Mouse (Mus musculus): ENCODE data around the gene Xxylt1. TPM values are rescaled to one million over a fixed set of nuclear protein-coding genes. Genes with fewer than 3 reads are reported as not detected.

Xxylt1 gene
- total RNA-seq, 2 experiments from 2014 or later: 13.0 to 13.7 TPM

DNA sequence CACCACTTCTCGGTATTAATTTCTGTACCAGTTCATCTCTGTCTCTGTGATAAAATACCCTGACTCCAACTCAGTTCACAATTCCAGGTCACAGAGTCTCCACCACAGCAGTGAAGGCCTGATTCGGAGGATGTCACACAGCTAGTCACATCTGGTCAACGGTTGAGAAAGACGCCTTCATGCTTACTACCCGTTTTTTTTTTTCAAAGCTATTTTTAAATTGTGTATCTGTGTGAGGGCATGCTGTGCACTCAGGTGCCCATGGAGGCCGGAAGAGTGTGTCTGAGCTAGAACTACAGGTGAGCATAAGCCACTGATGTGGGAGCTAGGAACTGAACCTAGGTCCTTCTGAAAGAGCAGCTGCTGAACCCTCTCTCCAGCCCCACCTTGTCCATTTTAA is 16.4 kb downstream of the Xxylt1 start:
- intact Hi-C loops (cut with DNase I): loop anchor here (5.0 kb wide), 1 partner anchor 267 kb away; no protein-coding TSS in a partner anchor
- DNase-seq: no peak

DNA sequence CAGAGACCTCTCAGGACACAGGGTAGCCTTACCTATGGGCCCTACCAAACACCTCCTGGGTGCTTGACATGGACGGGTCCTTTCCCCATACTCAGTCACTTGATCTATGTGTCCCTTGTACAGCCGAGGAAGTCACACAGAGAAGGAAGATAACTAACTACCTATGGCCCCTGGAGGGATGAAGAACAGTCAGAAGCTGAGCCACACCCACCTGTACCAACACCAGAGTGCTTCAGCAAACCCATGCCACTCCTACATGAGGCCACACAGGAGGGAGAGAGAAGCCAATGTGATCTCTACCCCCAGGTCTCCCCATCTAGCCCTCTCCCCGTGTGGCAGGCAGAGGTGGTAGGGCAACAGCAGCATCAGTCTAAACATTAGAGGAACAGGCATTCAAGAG is 18.3 kb downstream of the Xxylt1 start:
- DNase-seq: no peak
- intact Hi-C loops (cut with DNase I): no loop called here

DNA sequence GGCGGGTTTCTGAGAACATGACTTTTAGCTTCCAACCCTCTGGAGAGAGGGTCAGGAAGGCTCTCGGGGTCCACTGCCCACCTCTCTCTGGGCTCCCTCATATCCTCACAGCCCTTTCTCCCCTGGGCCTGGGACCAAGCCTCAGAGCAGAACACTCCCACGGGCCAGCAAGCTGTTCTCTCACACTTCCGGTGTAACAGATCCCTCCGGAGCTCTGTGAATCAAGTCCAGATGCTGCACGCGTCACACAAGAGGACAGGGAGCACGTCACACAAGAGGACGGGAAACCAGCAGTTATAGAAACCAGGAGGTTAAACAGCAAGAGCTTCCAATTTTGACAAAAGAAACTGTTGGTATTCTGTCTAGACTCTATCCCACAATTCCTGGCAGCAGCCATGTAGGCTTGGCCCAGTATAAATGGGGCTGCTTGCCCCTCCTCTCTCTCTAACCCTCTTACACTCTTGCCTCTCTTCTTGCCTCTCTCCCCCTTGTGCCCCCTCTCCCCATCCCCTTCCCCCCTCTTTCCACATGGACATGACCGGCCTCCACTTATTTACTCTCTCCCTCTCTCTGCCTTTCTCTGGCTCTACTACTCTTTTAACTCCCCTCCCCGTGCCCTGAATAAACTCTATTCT is 19.9 kb downstream of the Xxylt1 start:
- peak; percentile 49 to 63 for DNase-seq
- intact Hi-C loops (cut with DNase I): no loop called here

DNA sequence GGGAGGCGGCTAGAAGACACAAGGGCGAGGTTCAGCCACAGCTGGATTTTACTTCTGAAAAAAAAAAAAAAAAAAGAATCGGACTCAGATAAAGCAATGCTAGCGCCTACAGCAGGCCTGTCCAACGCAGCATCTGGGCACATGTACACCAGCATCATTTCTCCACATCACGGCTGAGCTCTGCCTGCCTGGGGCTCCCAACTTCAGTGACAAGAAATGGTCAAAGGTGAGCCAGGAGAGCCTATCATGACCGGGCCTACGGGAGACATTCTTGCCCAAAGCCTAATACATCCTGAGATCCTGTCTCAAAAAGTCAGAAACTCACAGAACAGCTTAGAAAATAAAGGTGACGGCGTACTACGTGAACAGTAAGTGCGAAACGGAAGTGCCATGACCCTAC is 20.5 kb downstream of the Xxylt1 start:
- intact Hi-C loops (cut with DNase I): no loop called here
- no peak for DNase-seq

DNA sequence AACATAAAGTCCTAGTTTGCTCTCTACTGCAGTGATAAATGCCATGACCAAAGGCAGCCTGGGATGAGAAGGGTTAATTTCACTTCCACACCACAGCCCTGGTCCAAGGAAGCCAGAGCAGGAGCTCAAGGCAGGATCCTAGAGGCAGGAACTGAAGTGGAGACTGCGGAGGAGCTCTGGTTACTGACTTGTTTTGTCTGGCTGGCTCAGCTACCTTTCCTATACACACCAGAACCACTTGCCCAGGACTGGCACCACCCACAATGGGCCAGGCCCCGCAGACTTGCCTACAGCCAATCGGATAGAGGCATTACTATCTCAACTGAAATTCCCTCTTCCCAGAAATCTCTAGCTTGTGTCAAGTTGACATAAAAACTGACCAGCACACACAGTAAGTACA is 21.0 kb downstream of the Xxylt1 start:
- DNase-seq: no peak
- intact Hi-C loops (cut with DNase I): no loop called here

DNA sequence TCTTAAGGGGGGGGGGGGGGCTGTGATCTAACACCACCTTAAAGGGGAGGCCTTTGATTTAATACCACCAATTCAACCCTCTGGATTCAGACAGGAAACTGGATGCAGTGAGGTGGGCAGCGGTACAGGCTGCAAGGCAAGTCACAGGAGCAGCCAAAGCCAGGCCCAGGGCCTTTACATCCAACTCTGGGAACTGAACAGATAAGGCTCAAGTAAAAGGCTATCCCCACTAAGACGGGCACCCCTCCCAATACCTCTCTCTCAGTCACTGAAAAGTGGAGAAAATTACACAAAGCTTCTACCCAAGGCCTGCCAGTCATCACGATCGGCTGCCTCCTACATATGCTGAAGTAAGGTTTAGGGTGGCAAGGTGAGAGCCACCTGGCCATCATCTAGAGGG is 21.5 kb downstream of the Xxylt1 start:
- intact Hi-C loops (cut with DNase I): loop anchor here (2.0 kb wide), 1 partner anchor 19 kb away; no protein-coding TSS in a partner anchor
- no peak for DNase-seq

DNA sequence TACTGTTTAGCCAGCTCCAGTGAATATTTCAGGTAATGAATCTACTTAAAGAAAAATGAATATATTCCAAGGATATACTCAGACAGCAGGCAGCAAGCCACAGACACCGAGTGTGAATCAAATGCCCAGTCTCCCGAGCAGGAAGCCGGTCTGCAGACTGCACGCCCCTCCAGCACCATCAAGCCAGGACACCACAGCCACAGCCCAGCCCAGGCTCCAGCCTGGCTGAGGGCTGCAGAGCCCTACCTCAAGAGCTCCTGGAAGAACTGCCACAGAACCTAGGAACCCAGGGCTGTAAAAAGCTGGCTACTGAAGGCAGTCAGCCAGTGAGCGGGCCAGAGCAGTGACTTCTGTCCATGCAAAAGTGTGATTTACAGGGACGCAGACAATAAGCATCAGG is 28.4 kb downstream of the Xxylt1 start:
- peak in 1 of 2 experiments; percentile 33 for DNase-seq
- intact Hi-C loops (cut with DNase I): no loop called here

DNA sequence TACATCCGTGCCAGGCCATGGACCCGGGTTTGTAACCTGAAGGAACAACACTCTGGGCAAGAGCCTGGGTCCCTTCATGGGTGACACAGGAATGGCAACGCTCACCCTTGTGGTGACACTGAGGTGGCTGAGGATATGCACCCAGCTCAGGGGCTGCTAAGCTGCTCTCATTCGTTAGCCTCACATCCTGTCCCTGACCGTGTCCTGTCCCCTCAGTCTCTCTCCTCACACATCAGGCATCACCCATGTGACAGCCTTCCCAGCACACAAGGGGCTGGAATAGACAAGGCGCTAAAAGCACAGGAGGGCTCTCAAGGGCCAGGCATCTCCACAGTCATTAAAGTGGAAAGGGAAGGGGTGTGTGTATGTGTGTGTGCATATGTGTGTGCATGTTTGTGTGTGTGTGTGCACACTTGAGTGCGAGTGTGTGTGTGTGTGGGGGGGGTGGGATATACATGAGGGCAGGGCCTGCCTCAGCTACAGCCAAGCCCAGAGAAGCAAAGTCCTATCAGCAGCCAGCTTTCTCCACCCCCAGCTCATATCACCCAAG is 29.0 kb downstream of the Xxylt1 start:
- DNase-seq: no peak
- intact Hi-C loops (cut with DNase I): no loop called here

DNA sequence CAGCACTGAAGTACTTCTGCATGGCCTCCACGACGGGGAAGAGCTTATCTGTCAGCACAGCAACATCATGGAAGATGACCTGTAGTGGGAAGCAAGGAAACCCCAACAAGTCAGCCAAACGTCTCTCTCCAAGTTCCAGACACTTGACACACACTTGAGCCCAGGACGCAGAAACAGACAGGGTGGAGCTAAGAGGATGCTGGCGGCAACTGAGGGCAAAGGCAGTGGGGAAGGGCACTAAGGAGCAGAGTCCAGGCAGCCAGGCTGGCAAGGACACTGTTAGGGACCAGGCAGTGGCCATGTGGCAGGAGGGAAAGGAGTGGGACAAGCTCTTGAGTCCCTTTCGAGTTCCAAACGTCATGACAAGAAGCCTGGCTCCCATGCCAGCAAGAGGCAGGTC is 30.5 kb downstream of the Xxylt1 start:
- intact Hi-C loops (cut with DNase I): no loop called here
- no peak for DNase-seq

DNA sequence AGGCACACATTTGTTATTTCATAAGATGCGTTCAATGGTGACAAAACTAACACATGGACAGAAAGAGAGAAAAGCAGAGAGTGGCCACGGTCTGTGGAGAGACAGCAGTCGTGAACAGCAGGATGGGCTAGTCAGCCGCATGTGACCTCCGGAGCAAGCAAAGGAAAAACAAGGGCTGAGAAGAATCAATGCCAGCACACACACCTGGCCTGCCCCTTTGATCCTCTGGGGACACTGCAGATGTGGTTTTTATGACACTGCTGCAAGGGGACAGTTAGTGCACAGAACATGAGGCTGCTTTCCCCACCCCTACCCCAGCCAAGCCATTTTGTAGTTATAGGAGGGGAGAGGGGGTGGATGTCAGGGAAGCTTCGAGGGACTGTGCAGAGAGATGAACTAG is 33.0 kb downstream of the Xxylt1 start:
- intact Hi-C loops (cut with DNase I): no loop called here
- no peak for DNase-seq

DNA sequence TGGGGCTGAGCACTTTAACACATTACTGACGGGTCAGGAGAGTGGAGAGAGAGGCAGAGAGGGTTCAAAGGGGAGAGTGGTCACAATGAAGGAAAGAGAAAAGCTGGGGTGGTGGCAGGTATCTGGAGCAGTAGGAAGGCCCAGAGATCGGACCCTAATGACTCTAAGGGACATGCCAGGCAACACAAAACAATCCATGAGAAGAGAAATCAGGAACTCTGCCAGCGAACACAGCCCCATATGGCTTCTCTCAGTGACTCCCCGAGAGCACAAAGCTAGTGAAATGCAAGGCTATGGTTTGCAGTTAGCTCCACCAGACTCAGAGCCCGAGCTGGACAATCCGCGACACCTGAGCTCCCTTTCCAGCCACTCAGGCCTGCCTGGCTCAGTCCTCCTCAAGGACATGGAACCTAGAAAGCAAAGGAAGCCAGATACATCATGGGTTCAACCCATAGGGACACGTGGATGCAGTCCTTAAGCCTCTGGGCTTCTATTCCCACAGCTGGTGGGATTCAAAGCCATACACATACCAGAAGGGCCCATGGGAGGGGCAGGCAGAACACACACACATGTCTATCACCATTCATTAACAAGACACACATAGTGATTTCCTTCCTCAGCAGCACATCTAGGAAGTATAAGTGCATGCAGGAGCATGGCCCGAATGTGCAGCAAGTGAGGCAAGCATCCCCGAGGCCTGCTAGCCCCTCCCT is 33.9 kb downstream of the Xxylt1 start:
- DNase-seq: no peak
- intact Hi-C loops (cut with DNase I): no loop called here

DNA sequence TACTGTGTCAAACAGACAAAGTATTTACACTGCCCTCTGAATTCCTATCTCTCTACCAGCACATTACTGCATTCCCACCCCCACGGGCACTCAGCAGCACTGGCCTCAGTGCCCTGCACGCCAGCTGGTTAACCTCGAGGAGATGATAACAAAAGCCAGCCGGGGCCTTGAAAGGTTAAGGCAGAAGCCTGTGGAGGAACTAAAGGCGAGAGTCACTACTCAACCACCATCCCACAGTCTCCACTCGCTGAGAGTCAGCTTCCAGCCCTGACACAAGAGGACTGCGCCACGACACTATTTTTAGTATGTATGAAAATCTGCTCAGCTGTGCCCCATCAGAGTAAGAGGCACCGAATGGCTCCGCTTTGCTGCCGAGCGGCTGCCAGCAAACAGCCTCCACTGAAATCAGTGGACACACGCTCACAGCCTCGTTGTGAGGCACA is 35.0 kb downstream of the Xxylt1 start:
- no peak for DNase-seq
- intact Hi-C loops (cut with DNase I): no loop called here

DNA sequence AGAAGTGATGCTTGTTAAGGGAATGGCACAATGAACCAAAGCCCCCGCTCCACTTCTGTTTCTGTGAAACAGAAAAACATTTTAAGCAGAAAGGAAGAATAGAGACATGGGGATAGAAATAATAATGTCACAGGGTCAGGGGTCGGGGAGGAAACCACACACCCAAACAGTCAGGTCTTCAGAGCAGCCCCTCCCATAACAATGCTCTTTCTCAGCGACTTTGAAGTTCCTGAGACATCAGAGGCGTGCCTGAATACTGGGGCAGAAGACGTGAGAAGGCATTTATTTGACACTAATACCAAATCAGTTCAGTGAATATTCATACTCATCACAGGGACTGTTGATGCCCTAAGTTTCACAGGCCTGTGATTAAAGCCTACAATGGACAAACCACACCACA is 36.0 kb downstream of the Xxylt1 start:
- no peak for DNase-seq
- intact Hi-C loops (cut with DNase I): no loop called here

DNA sequence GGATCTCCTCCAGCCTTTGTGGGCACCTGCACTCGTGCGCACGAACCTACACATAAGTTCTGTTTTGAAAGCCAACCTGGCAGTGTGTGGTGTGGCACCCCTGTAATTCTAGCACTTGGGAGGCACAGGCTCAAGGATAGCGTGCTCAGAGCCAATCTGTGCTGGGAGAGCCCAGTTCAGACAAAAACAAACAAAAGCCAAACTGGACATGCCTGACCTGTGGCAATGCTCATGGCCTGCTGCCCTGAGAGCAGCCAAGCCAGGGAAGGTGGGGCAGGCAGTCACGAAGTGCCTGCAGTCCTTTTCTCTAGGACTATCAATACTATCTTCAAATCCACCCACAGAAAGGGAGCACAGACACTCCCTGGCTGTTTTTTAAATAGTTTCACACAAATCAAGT is 38.1 kb downstream of the Xxylt1 start:
- intact Hi-C loops (cut with DNase I): no loop called here
- no peak for DNase-seq

DNA sequence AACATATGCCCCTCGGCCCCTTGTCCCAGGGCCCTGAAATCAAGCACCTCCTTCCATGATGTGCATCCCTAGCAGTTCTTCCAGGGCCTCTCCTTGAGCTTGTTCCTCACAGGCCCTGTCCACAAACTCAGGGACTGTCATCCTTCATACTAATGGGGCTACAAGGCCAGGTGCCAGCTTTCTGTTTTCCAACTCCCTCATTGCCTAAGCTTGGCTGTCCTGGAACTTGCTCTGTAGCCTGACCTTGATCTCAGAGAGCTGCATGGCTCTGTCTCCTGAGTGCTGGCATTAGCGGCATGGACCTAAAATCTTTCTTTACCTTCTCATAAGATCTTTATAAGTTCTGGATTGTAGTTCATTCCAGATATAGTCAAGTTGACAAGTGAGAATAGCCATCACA is 39.7 kb downstream of the Xxylt1 start:
- intact Hi-C loops (cut with DNase I): loop anchor here (2.0 kb wide), 1 partner anchor 17 kb away; no protein-coding TSS in a partner anchor
- no peak for DNase-seq

DNA sequence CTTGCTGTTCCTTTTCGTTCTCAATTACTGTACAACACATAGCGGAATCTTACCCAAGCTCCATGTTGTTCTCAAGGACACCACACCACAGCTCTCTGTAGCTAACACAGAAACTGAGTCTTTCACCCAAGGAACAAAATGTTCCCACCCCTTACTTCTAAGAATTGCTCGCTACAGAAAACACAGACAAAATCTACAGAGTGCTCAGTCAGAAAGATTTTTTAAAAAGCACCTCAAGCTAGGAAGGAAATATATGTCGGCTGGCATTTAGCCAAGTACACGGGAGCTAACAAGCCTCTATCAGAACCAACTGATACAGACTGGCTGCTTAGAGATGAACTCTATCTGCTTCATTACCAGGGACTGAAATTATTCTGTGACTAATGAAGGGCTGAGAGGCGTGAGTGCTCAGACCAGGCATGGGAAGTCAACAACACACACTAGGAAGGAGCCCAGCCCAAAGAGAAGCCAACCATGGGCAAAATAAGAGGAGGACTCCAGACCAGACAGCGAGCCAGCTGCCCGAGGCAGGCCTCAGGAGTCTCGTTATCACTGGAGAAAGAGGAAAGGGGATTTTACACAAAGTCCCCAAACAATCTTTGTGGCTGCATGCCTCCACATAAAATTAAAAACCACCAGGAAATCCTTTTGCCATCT is 41.3 kb downstream of the Xxylt1 start:
- intact Hi-C loops (cut with DNase I): loop anchor here (2.0 kb wide), 1 partner anchor 19 kb away; no protein-coding TSS in a partner anchor
- no peak for DNase-seq

DNA sequence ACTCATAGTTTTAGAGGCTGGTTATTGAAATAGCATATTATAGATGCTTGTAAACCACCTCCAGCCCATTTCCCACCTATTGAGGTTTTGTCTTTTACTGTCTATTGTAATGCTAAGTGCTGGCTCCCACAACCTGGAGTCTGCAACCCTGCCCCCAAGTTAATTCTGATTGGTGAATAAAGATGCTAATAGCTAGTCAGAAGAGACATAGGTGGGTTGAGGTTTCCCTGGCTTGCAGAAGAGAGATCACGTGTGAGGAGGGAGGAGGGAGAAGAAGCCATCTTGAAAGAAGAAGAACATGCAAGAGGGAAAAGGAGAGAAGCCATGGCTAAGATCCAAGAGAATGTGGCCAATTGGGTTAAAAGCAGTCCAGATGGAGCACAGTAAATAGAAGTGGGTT is 43.8 kb downstream of the Xxylt1 start:
- no peak for DNase-seq
- intact Hi-C loops (cut with DNase I): no loop called here

DNA sequence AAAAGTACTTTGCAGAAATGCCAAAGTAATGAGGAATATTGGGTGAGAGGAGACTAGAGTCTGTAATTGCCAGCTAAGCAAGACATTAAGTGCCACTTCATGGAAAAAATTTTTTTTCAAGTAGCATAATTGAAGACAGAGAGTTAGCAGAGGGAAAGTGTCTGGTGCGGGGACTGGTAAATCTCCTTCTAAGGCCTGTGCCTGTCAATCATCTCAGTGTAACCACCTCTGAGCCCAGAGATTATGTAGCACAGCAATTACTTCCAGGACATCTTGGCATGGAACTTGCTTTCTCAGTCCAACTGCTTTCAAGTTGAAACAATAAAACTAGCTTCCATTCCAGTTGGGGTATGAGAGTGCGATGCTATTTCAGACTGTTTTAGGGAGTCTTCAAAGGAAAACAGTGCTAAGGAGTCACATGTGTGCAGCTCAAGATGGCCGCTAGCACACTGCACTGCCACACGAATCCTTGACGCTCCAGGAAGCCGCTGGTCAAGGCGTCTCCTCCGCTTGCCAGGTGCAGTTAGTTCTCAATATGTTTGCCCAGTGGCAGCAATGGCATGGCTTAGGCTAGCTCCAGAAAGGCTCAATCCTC is 45.5 kb downstream of the Xxylt1 start:
- no peak for DNase-seq
- intact Hi-C loops (cut with DNase I): no loop called here

DNA sequence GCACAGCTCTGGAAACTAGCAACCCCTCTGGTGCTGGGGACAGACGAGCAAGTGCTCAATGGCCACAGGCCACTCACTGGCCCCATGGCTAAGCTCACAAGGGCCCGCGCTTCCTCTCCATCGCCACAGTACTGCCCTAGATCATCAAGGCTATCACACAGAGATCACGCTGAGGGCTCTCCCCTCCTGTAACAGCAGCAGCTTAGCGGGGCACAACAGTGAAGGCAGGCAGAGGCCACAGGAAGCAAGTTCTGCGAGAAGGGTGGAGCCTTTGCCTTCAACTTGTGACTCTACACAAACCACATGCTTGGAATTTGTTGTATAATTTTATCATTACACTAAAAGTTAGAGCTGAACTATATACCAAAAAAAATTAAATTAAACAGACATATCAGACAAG is 46.0 kb downstream of the Xxylt1 start:
- no peak for DNase-seq
- intact Hi-C loops (cut with DNase I): no loop called here

DNA sequence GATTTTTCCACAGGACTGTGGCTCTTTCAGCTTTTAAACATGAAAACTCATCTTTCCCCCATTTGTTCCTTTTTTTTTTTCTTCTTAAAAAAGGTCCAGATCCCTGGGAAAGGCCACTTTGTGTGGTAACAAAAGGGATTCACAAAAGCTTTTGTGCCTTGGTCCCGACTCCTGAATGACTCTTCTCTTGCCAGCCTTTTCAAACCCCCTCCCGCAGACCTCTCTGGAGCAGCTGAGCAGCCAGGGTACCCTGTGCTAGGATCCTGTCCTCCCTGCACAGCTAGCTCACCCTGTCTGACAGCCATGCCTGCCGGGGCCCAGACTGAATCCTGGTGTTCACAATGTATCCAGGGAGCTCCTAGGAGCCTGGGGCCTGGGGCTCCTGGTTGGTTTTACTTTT is 47.2 kb downstream of the Xxylt1 start:
- intact Hi-C loops (cut with DNase I): no loop called here
- DNase-seq: no peak
